Mouse (Mus musculus): ENCODE measurements around the gene Vmn1r95.
"Not testable (repeated sequence)": the region's sequence is repeated elsewhere in the genome, so short reads cannot be mapped to it uniquely, and the experiment has no call there.

Vmn1r95 gene

DNA sequence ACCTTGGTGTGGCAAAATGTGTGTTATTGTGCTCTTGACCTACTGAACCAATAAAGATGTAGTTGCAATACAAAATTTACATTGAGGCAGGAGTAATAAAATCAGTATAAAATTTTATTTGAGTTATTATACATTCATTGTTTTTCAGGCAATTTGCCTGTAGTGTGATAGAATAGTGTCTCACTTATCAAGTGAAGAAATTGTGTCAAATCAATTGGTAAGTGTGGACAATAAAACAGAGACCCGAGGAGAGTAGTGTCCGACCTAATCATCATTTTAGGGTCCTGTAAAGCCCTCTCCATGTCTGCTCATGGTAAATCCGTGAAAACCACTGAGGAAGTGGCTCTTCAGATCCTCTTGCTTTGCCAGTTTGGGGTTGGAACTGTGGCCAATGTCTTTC is at the start of gene Vmn1r95:
Vmn1r95 (plus strand) TSS at position 301 of the 400 bp plus-strand sequence.
- not testable (repeated sequence) for DNase-seq

DNA sequence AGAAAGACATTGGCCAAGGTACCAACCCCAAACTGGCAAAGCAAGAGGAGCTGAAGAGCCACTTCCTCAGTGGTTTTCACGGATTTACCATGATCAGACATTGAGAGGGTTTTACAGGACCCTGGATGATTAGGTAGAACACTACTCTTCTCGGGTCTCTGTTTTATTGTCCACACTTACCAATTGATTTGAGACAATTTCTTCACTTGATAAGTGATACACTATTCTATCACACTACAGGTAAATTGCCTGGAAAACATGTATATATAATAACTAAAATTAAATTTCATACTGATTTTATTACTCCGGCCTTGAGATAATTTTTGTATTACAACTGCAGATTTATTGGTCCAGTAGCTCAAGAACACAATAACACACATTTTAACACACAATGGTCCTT is 25.2 kb upstream of the Vmn1r95 start, which contains the start of gene Vmn1r94:
Vmn1r94 (minus strand) TSS at position 101 of the 400 bp plus-strand sequence.
- not testable (repeated sequence) for DNase-seq

GRCm38 (mm10) chr7:20205507-20205906 is 12.0 kb downstream of the Vmn1r95 start, which contains the start of gene Gm6164:
TSS of gene Gm6164 (minus strand) at chr7:20205607.
- DNase-seq: not testable (repeated sequence)

GRCm38 (mm10) chr7:20233728-20234127 is 40.2 kb downstream of the Vmn1r95 start, which contains the start of gene Gm4498:
TSS of gene Gm4498 (minus strand) at chr7:20233828.
- DNase-seq: not testable (repeated sequence)
